Mouse (Mus musculus) G1E (cell line): ENCODE measurements at regions not wholly inside any gene's neighbourhood (a gene's known extent, or its start where the extent isn't known, plus 50 kb on each side); places are given as distances from the start of the nearest gene placed in this dataset.

Experiments used
- CTCF ChIP-seq: IDR thresholded peaks from 2 replicates; pipeline ENCODE4 v1.5.1; 2012; ENCODE audit warnings: low read depth, low read length, inconsistent platforms, mixed read lengths
- GATA1 ChIP-seq: IDR thresholded peaks from 2 replicates; pipeline ENCODE4 v1.6.1; 2012; ENCODE audit warnings: borderline replicate concordance, low read length, inconsistent platforms, mixed read lengths
- POLR2AphosphoS5 ChIP-seq: IDR thresholded peaks from 2 replicates; pipeline ENCODE4 v1.6.1; 2012; ENCODE audit warnings: low read depth, low read length, inconsistent platforms; ENCODE audit not compliant: insufficient replicate concordance
- TAL1 ChIP-seq: conservative IDR thresholded peaks from 2 replicates; pipeline ENCODE4 v1.6.1; 2012; ENCODE audit warnings: low read depth, low read length, inconsistent platforms, mixed read lengths

DNA sequence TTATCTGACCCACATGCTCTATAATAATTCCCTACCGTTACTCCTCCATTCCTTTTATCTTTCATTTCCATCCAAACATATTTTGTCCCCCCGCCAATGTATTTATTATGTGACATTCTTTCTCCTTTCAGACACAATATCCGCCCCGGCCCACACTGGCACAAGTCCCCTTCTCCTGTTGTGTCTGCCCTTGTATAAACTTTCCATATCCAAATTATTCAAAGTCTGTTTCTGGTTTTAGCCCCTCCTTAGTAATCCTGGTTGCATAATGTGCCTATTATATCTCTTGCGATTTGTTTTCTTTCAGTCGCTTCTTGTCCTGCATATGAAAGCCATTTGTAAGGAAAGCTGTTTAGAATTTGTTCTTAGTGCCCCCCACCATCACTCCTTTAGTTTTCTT, 69.3 kb upstream of the Cachd1 start:
- TF ChIP-seq GATA1 (no peak), TAL1 (no peak), CTCF (no peak), POLR2AphosphoS5 (no peak)
